Mouse (Mus musculus): ENCODE results near the gene Cacna1f. TPM values are rescaled to one million over a fixed set of nuclear protein-coding genes. Genes with fewer than 3 reads are reported as not detected.

Gene Cacna1f
- total RNA-seq (2014; rRNA removed), result 0.05 and 1.0 TPM in 2 replicates
- polyA plus RNA-seq (2015; fragmentation: Nextera tagmentation; extraction: Ambion mirVana), result 0.16 and 0.20 TPM in 2 replicates

- no peaks in the 10 kb centered on the region for H3K9me3 ChIP-seq (ENCODE audit: low read length)
- no peaks in the 10 kb centered on the region for H3K27me3 ChIP-seq (ENCODE audit: insufficient read depth, low read length)
- no peak within 1 kb of the TSS for H3K27ac ChIP-seq (ENCODE audit: low read depth, low read length)
- no peak for TF ChIP-seq CTCF (IDR thresholded peaks at IDR 0.05)
- H3K4me1 ChIP-seq (ENCODE audit: insufficient read depth, low read length), result no peaks in the 10 kb centered on the region
- no peak for ATAC-seq (ENCODE audit: low FRiP score)
- DNase-seq (ENCODE audit: low spot score), result no peak
- WGBS, result 67% methylated on average over 6 of the region's 6 CpGs
- no peak within 1 kb of the TSS for H3K4me2 ChIP-seq (ENCODE audit: low read depth, low read length, poor library complexity, severe bottlenecking)
- H3K9ac ChIP-seq (replicated peaks; ENCODE audit: low read length, poor library complexity, severe bottlenecking), result no peak within 1 kb of the TSS
- H3K36me3 ChIP-seq (ENCODE audit: insufficient read depth, low read length), result no peaks in the 10 kb centered on the region
- no peak within 1 kb of the TSS for H3K4me3 ChIP-seq (ENCODE audit: low read depth, low read length)
Measured at GRCm38 (mm10) chrX:7606783-7607182, at the start of gene Cacna1f. TSS of gene Cacna1f (plus strand) at chrX:7607083.

GRCm38 (mm10) chrX:7563076-7563475 lies 43.8 kb upstream of the Cacna1f start:
- WGBS, result 30% methylated on average over 2 of the region's 2 CpGs
- Histone ChIP-seq H3K9ac (replicated peaks; ENCODE audit: low read length, poor library complexity, severe bottlenecking) (no peak overlapping the region), H3K4me1 (ENCODE audit: insufficient read depth, low read length) (no peaks in the 10 kb centered on the region), H3K27me3 (ENCODE audit: insufficient read depth, low read length) (no peaks in the 10 kb centered on the region), H3K9me3 (ENCODE audit: low read length) (no peaks in the 10 kb centered on the region), H3K4me3 (ENCODE audit: low read depth, low read length) (no peak overlapping the region), H3K36me3 (ENCODE audit: insufficient read depth, low read length) (no peaks in the 10 kb centered on the region), H3K27ac (ENCODE audit: low read depth, low read length) (no peak overlapping the region), H3K4me2 (ENCODE audit: low read depth, low read length, poor library complexity, severe bottlenecking) (no peak overlapping the region)
- DNase-seq (ENCODE audit: low spot score) (no peak), ATAC-seq (ENCODE audit: low FRiP score) (no peak)
- no peak for TF ChIP-seq CTCF (IDR thresholded peaks at IDR 0.05)

DNA sequence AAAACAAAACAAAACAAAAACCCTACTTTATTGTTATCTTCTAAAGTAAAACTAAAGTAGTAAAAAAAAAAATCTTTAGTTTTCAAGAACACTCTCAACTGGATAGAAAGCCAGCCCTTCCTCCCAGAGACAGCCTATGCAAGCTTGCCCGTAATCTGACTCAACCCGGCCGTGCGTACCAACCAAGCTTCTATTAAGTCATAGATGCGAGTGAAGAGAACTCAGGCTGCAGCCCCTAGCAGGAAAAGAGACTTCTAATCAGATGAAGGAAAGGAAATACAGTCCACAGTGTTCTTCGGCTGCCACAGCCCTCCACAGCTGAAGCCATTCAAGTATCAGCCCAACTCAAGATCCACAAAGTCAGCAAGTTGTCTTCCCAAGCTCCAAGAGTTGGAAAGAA lies 40.5 kb upstream of the Cacna1f start:
- Histone ChIP-seq H3K9ac (replicated peaks; ENCODE audit: low read length, poor library complexity, severe bottlenecking) (no peak overlapping the region), H3K4me2 (ENCODE audit: low read depth, low read length, poor library complexity, severe bottlenecking) (no peak overlapping the region), H3K4me1 (ENCODE audit: insufficient read depth, low read length) (no peaks in the 10 kb centered on the region), H3K9me3 (ENCODE audit: low read length) (no peaks in the 10 kb centered on the region), H3K27me3 (ENCODE audit: insufficient read depth, low read length) (no peaks in the 10 kb centered on the region), H3K4me3 (ENCODE audit: low read depth, low read length) (no peak overlapping the region), H3K36me3 (ENCODE audit: insufficient read depth, low read length) (no peaks in the 10 kb centered on the region), H3K27ac (ENCODE audit: low read depth, low read length) (no peak overlapping the region)
- TF ChIP-seq CTCF (IDR thresholded peaks at IDR 0.05), result no peak
- DNase-seq (ENCODE audit: low spot score) (no peak), ATAC-seq (ENCODE audit: low FRiP score) (no peak)
- 81% methylated on average over 6 of the region's 6 CpGs for WGBS

GRCm38 (mm10) chrX:7567491-7567890 lies 39.4 kb upstream of the Cacna1f start:
- H3K4me3 ChIP-seq (ENCODE audit: low read depth, low read length), result no peak overlapping the region
- no peak for TF ChIP-seq CTCF (IDR thresholded peaks at IDR 0.05)
- no peak for DNase-seq (ENCODE audit: low spot score)
- no peaks in the 10 kb centered on the region for H3K4me1 ChIP-seq (ENCODE audit: insufficient read depth, low read length)
- ATAC-seq (ENCODE audit: low FRiP score), result no peak
- H3K27ac ChIP-seq (ENCODE audit: low read depth, low read length), result no peak overlapping the region
- no peaks in the 10 kb centered on the region for H3K27me3 ChIP-seq (ENCODE audit: insufficient read depth, low read length)
- no peak overlapping the region for H3K4me2 ChIP-seq (ENCODE audit: low read depth, low read length, poor library complexity, severe bottlenecking)
- H3K9ac ChIP-seq (replicated peaks; ENCODE audit: low read length, poor library complexity, severe bottlenecking), result no peak overlapping the region
- no peaks in the 10 kb centered on the region for H3K36me3 ChIP-seq (ENCODE audit: insufficient read depth, low read length)
- WGBS, result 62% methylated on average over 8 of the region's 9 CpGs
- H3K9me3 ChIP-seq (ENCODE audit: low read length), result no peaks in the 10 kb centered on the region

DNA sequence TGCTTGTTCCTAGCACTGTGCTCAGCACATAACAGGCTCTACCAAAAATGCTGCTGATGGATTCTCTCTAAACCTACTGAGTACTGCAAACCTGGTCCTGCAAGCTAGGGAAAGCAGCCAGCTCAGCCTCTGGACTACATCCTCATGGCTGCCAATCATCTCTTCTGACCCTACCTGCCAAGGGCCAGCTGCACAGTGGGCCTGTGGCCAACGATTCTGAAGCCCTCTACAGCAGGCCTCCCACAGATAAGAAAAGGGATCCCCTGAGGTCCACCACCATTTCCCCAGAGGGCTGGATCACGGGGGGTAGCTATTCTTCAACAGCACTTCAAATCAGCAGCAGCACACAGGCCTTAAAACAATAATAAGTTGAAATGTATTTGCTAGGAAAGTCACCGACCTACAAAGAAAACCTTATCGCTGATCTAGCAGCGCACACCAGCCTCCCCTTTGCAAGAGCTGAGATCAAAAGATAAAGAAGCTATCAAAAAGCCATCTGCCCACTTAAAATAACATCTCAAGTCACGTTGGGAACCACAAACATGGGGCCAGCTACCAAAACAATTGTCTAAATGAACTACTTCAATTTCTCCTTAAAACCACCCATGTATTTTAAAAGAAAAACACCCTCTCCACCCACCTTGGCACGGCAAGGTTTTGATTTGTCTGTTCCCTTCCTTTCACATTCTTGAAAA lies 36.3 kb upstream of the Cacna1f start:
- Histone ChIP-seq H3K9me3 (ENCODE audit: low read length) (no peaks in the 10 kb centered on the region), H3K4me3 (ENCODE audit: low read depth, low read length) (no peak overlapping the region), H3K27me3 (ENCODE audit: insufficient read depth, low read length) (no peaks in the 10 kb centered on the region), H3K4me2 (ENCODE audit: low read depth, low read length, poor library complexity, severe bottlenecking) (no peak overlapping the region), H3K27ac (ENCODE audit: low read depth, low read length) (no peak overlapping the region), H3K9ac (replicated peaks; ENCODE audit: low read length, poor library complexity, severe bottlenecking) (no peak overlapping the region), H3K4me1 (ENCODE audit: insufficient read depth, low read length) (peaks cover 4% of the 10 kb centered on the region; the same call in 1 of the 2 replicates), H3K36me3 (ENCODE audit: insufficient read depth, low read length) (no peaks in the 10 kb centered on the region)
- 59% methylated on average over 7 of the region's 7 CpGs for WGBS
- no peak for TF ChIP-seq CTCF (IDR thresholded peaks at IDR 0.05)
- ATAC-seq (ENCODE audit: low FRiP score) (no peak), DNase-seq (ENCODE audit: low spot score) (no peak)

GRCm38 (mm10) chrX:7571565-7572136 lies 35.2 kb upstream of the Cacna1f start:
- H3K4me3 ChIP-seq (ENCODE audit: low read depth, low read length), result no peak overlapping the region
- no peak overlapping the region for H3K4me2 ChIP-seq (ENCODE audit: low read depth, low read length, poor library complexity, severe bottlenecking)

More at GRCm38 (mm10) chrX:7571565-7572136, 35.2 kb upstream of the Cacna1f start:
- Histone ChIP-seq H3K9ac (replicated peaks; ENCODE audit: low read length, poor library complexity, severe bottlenecking) (no peak overlapping the region), H3K9me3 (ENCODE audit: low read length) (no peaks in the 10 kb centered on the region), H3K27ac (ENCODE audit: low read depth, low read length) (no peak overlapping the region), H3K27me3 (ENCODE audit: insufficient read depth, low read length) (no peaks in the 10 kb centered on the region), H3K4me1 (ENCODE audit: insufficient read depth, low read length) (peaks cover 4% of the 10 kb centered on the region; the same call in 1 of the 2 replicates), H3K36me3 (ENCODE audit: insufficient read depth, low read length) (no peaks in the 10 kb centered on the region)
- no peak for TF ChIP-seq CTCF (IDR thresholded peaks at IDR 0.05)
- 91% methylated on average over 9 of the region's 9 CpGs for WGBS
- ATAC-seq (ENCODE audit: low FRiP score) (no peak), DNase-seq (ENCODE audit: low spot score) (no peak)

All from midbrain, postnatal 0 days (tissue).